Mouse (Mus musculus) midbrain, postnatal 0 days (tissue): ENCODE data around the gene Cdon. TPM values are rescaled to one million over a fixed set of nuclear protein-coding genes. Genes with fewer than 3 reads are reported as not detected.

ENCODE experiments used
- ATAC-seq: fragments of 200-750 bp; cut with Nextera tagmentation; 2 replicates; pipeline ENCODE4 v1.8.0; 2017; ENCODE audit warnings: moderate number of reproducible peaks, mild to moderate bottlenecking, moderate TSS enrichment, moderate library complexity; ENCODE audit not compliant: low FRiP score
- DNase-seq: peaks from one replicate; pipeline ENCODE4 v3.0.0-alpha.2; 2015; ENCODE audit warnings: low spot score
- H3K27ac ChIP-seq: fragments of 300-500 bp; sonication (generic); 2 replicates; pipeline ENCODE4 v1.5.1; 2014; ENCODE audit warnings: low read depth, mild to moderate bottlenecking, low read length, mixed read lengths
- H3K27me3 ChIP-seq: fragments of 300-500 bp; sonication (generic); 2 replicates; pipeline ENCODE4 v1.6.1; 2014; ENCODE audit warnings: low read length, control low read depth, mixed read lengths; ENCODE audit not compliant: insufficient read depth
- H3K36me3 ChIP-seq: fragments of 300-500 bp; sonication (generic); 2 replicates; pipeline ENCODE4 v1.6.1; 2014; ENCODE audit warnings: low read length, control low read depth, mixed read lengths; ENCODE audit not compliant: insufficient read depth
- H3K4me1 ChIP-seq: fragments of 300-500 bp; sonication (generic); 2 replicates; pipeline ENCODE4 v1.6.1; 2014; ENCODE audit warnings: mild to moderate bottlenecking, control low read depth, antibody characterized with exemption, low read length, mixed read lengths; ENCODE audit not compliant: insufficient read depth
- H3K4me2 ChIP-seq: fragments of 300-500 bp; sonication (generic); 2 replicates; pipeline ENCODE4 v1.6.1; 2014; ENCODE audit warnings: low read depth, mild to moderate bottlenecking, low read length, mixed read lengths; ENCODE audit not compliant: poor library complexity, severe bottlenecking
- H3K4me3 ChIP-seq: fragments of 300-500 bp; sonication (generic); 2 replicates; pipeline ENCODE4 v1.5.1; 2014; ENCODE audit warnings: low read depth, mild to moderate bottlenecking, low read length, moderate library complexity
- H3K9ac ChIP-seq: fragments of 300-500 bp; sonication (generic); replicated peaks from 2 replicates; pipeline ENCODE4 v1.6.1; 2014; ENCODE audit warnings: mild to moderate bottlenecking, low read length, moderate library complexity, mixed read lengths; ENCODE audit not compliant: poor library complexity, severe bottlenecking
- H3K9me3 ChIP-seq: fragments of 300-500 bp; sonication (generic); 2 replicates; pipeline ENCODE4 v1.6.1; 2016; ENCODE audit warnings: low read length, control low read depth
- CTCF ChIP-seq: IDR thresholded peaks from 2 replicates; pipeline ENCODE4 v1.5.1; 2016; ENCODE audit warnings: antibody characterized with exemption, mild to moderate bottlenecking
- WGBS: fragments of 180-500 bp; shearing (Covaris S2); extraction: QIAGEN DNeasy Blood & Tissue Kit; methylation state at CpG from one replicate; pipeline ENCODE4 v1.1.7; 2014; 5-methylcytosine and 5-hydroxymethylcytosine counted together
- polyA plus RNA-seq: library from polyadenylated mRNA; unstranded; fragments of >200 nt; fragmentation: Nextera tagmentation; extraction: Ambion mirVana; gene quantifications from 2 replicates; pipeline ENCODE4 v1.2.1, GENCODE M21; 2015
- total RNA-seq: library from RNA; depleted of rRNA; stranded (reverse); fragments of >200 nt; gene quantifications from 2 replicates; pipeline ENCODE4 v1.2.3, GENCODE M21; 2014

Gene Cdon
- total and polyA plus RNA-seq, 2 experiments from 2014 or later, result 0.81 to 11.4 TPM

DNA sequence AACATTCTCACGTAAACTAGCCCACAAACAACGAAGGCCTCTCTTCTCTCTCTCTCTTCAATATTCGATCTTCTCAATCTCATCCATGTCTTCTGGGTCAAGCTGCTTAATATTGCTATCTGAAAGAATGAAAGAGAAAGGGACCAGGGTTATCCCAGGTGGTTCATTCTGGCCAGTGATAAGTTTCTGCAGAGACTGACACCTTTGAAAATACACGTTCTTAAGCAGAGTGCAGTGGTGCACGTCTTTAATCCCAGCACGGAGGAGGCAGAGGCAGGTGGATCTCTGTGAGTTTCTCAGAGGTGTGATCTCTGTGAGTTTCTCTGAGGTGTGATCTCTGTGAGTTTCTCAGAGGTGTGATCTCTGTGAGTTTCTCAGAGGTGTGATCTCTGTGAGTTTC, 121.0 kb downstream of the Cdon start:
- ATAC-seq, result no peak
- Histone ChIP-seq H3K9me3 (no peaks in the 10 kb centered on the region), H3K27me3 (no peaks in the 10 kb centered on the region), H3K36me3 (peaks cover 45% of the 10 kb centered on the region), H3K4me2 (no peak overlapping the region), H3K4me1 (no peaks in the 10 kb centered on the region), H3K9ac (no peak overlapping the region), H3K27ac (no peak overlapping the region), H3K4me3 (no peak overlapping the region)
- WGBS, result 75% methylated on average over 6 of the region's 6 CpGs
- no peak for DNase-seq
- TF ChIP-seq CTCF, result no peak

GRCm38 (mm10) chr9:35543099-35543860, 122.4 kb downstream of the Cdon start:
- no peaks in the 10 kb centered on the region for H3K9me3 ChIP-seq
- peaks cover 53% of the 10 kb centered on the region for H3K36me3 ChIP-seq
- no peak overlapping the region for H3K4me3 ChIP-seq
- no peak for ATAC-seq
- no peaks in the 10 kb centered on the region for H3K4me1 ChIP-seq
- H3K4me2 ChIP-seq, result no peak overlapping the region
- WGBS, result 66% methylated on average over 14 of the region's 14 CpGs
- H3K27me3 ChIP-seq, result no peaks in the 10 kb centered on the region
- no peak for TF ChIP-seq CTCF
- no peak for DNase-seq
- no peak overlapping the region for H3K9ac ChIP-seq
- no peak overlapping the region for H3K27ac ChIP-seq

DNA sequence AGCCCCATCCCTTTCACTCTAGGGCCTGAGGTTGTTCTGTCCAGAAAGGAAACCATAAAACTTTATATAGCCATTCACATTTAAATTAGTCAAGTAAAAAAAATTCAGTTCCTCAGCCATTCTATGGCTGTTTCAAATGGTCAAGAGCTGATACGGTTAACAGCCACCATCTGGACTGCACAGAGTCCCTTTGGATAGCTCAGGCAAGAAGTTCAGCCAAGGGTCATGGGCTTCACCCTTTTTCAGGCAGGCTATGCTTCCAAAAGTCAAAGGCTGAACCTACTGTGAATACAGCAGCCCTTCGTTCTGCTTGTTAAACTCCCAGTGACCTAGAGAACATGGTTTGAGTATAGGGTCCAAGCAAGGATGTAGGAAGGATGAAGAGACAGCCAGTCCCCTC, 123.7 kb downstream of the Cdon start:
- DNase-seq, result no peak
- Histone ChIP-seq H3K9me3 (no peaks in the 10 kb centered on the region), H3K36me3 (peaks cover 53% of the 10 kb centered on the region), H3K4me3 (no peak overlapping the region), H3K27me3 (no peaks in the 10 kb centered on the region), H3K4me2 (no peak overlapping the region), H3K27ac (no peak overlapping the region), H3K4me1 (no peaks in the 10 kb centered on the region), H3K9ac (no peak overlapping the region)
- TF ChIP-seq CTCF, result no peak
- WGBS, result 88% methylated on average over 2 of the region's 2 CpGs
- no peak for ATAC-seq

DNA sequence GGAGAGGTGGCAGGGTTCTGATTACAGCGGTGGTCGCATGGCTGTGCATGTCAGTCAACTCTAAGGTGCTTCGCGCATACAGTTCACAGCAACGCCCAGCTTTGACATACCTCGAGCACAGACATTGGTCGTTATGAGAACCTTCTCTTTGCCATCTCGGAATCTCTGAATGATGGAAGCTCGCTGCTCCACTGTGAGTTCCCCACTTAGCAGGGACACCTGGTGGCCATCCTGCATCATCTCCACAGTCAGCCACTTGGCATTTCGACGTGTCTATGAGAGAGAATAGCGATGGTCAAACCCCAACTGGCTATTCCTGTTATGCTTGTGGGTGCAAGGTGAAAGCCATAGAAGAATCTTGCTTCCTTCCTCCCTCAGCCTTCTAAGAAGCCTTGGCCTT, 124.8 kb downstream of the Cdon start:
- WGBS, result 69% methylated on average over 12 of the region's 12 CpGs

DNA sequence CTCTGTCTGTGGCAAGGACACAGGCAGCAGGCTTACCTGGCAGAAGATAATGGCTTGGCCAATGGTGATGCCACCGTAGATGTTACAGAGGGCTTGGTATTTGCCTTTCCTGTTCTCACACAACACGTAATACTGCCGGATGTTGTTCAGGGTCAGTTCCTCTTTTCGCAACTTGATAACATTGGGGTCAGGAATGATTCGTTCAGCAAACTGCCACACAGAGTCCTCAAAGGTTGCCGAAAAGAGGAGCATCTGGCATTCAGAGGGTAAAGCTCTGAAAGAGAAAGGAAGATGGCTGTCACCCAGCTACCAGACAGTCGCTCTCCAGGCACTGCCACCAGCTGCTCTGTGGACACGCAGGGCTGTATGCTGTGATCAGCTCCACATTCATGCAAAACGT, 125.8 kb downstream of the Cdon start:
- no peak for DNase-seq
- 90% methylated on average over 9 of the region's 9 CpGs for WGBS
- no peaks in the 10 kb centered on the region for H3K4me1 ChIP-seq
- no peaks in the 10 kb centered on the region for H3K27me3 ChIP-seq
- no peak overlapping the region for H3K4me3 ChIP-seq
- ATAC-seq, result no peak
- peaks cover 47% of the 10 kb centered on the region for H3K36me3 ChIP-seq
- H3K4me2 ChIP-seq, result no peak overlapping the region
- no peak overlapping the region for H3K27ac ChIP-seq
- TF ChIP-seq CTCF, result no peak
- H3K9me3 ChIP-seq, result no peaks in the 10 kb centered on the region
- H3K9ac ChIP-seq, result no peak overlapping the region

More for the DNA sequence above, 124.8 kb downstream of the Cdon start:
- H3K27me3 ChIP-seq, result no peaks in the 10 kb centered on the region
- ATAC-seq (no peak), DNase-seq (peak; percentile 20)
- no peaks in the 10 kb centered on the region for H3K4me1 ChIP-seq
- no peaks in the 10 kb centered on the region for H3K9me3 ChIP-seq
- TF ChIP-seq CTCF, result peak; percentile 69
- no peak overlapping the region for H3K4me3 ChIP-seq
- no peak overlapping the region for H3K27ac ChIP-seq
- no peak overlapping the region for H3K9ac ChIP-seq
- no peak overlapping the region for H3K4me2 ChIP-seq
- H3K36me3 ChIP-seq, result peaks cover 49% of the 10 kb centered on the region

- Histone ChIP-seq H3K36me3 (peaks cover 48% of the 10 kb centered on the region), H3K9ac (no peak overlapping the region), H3K9me3 (no peaks in the 10 kb centered on the region), H3K27me3 (no peaks in the 10 kb centered on the region), H3K4me1 (no peaks in the 10 kb centered on the region), H3K4me3 (no peak overlapping the region), H3K27ac (no peak overlapping the region), H3K4me2 (no peak overlapping the region)
- no peak for TF ChIP-seq CTCF
- ATAC-seq (no peak), DNase-seq (no peak)
- WGBS, result 87% methylated on average over 9 of the region's 9 CpGs
Measured at GRCm38 (mm10) chr9:35548455-35548854, 127.5 kb downstream of the Cdon start.
